Mouse (Mus musculus) left cerebral cortex, adult 18-20 months (tissue): ENCODE measurements around the gene Olfr597. TPM values are rescaled to one million over a fixed set of nuclear protein-coding genes. Genes with fewer than 3 reads are reported as not detected.
"Not testable (repeated sequence)": the region's sequence is repeated elsewhere in the genome, so short reads cannot be mapped to it uniquely, and the experiment has no call there.

Experiments
- DNase-seq, 2 experiments: peaks; one replicate each; pipeline ENCODE4 v3.0.0; 2021 to 2022; ENCODE audit warnings: low spot score in 2 of 2, mixed read lengths in 1 of 2
- long read RNA-seq, 2 experiments: library from polyadenylated mRNA; stranded (forward); transcript quantifications; one replicate each; pipeline ENCODE4 v2.0.0; 2021
- microRNA-seq, 2 experiments: library from miRNA; unstranded; fragments of <30 nt; microRNA quantifications; one replicate each; pipeline ENCODE4 v1.2.0; 2021
- total RNA-seq, 2 experiments: library from RNA; stranded (reverse); gene quantifications; 2 replicates each; pipeline ENCODE4 v1.2.3; 2021

The Olfr597 gene
- not detected for total RNA-seq
- long read RNA-seq, experiment 1 = 0 reads
- long read RNA-seq, experiment 2 = 0 reads

DNA sequence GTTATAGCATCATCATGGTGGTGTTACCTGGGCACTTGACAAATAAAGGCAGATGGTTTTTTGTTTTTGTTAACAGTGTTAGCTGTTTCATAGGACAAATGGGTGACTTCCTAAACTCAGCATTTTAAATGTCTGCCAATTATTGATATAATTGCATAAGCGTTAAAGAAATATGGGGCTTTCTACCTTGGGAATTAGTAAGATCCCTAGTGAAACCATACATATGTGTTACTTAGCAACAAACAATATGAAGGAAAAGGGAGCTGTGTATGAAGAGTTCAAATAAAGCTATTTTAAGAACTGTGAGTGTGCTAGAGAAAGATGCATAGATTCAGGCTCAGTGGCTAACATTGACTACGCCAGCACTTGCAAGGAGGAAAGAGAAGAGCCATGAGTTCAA is at the start of gene Olfr597:
Gene Olfr597 (plus strand): TSS at position 301 of the 400 bp plus-strand sequence.
- not testable (repeated sequence) for DNase-seq

DNA sequence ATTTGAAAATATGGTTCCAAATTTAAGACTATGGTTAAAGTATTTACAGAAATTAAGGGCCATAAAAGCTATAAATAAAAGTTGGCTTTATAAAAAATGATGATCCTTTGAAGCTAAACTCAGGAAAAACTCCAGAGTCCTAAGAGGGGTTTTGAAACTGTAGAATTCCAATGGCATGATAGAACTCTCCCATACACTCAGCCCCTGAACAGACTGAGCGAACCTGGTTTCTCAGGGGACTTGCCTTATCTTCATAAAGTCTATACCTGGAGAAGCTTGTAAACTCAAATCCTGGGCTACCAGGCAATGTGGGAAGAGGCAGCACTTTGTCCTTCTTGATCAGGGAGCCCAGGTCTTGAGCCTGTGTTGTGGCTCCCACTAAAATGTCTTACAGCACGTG is 10.8 kb upstream of the Olfr597 start, which contains the start of gene Olfr596:
Gene Olfr596 (plus strand): TSS at position 301 of the 400 bp plus-strand sequence.
- DNase-seq = not testable (repeated sequence)

DNA sequence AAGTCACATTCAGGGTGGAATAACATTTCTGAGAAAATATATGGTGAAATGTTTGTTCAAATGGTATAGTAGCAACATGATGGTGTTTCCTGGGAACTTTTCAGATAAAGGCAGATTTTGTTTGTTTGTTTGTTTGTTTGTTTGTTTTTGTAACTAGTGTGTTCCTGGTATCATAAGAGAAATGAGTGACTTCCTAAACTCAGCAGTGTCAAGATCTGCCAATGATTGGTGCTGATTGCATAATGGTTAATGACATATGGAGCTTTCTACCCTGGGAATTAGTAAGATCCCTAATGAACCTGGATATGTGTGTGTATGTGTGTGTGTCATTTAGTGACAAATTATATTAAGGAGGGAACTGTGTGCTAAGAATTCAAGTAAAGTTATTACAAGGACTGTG is 7.2 kb downstream of the Olfr597 start, which contains the start of gene Olfr598:
Gene Olfr598 (plus strand): TSS at position 301 of the 400 bp plus-strand sequence.
- no peak for DNase-seq

DNA sequence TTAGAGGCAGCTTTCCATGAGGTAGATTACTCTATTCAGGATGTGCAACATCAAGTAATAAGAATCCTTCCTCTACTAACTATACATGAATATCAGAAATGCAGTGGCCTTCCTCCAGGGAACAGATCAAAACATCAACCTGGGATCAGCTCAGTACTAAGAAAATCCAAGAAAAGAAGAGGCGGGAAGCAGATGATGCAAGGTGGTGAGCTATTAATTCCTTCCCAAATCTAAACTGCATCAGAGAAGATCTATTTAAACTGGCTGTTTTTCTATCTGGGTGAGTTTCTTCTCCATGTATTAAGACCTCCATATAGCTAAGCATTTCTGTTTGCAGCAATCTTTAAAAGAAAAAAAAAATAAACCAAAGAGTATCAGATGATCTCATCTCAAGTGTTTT is 19.5 kb downstream of the Olfr597 start, which contains the start of gene Olfr599:
Gene Olfr599 (plus strand): TSS at position 301 of the 400 bp plus-strand sequence.
- DNase-seq = no peak

DNA sequence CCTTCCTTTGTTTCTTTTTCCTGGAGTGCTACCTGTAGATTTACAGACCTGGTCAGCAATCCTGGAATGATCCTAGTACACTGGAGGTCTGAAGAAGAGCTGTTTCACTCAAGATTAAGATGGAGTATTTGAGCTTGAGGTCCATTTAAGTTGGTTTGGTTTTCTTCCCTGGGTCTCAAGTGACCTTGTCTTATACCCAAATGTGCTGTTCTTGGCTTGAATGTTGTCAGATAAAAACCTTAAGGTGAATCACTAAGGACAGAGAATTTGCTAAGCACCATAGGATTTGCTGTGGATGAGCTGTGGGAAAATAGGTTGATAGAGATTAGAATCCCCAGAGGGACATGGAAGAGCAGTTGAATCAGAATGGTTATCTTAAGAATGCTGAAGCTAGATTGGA is 33.5 kb downstream of the Olfr597 start, which contains the start of gene Olfr600:
Gene Olfr600 (minus strand): TSS at position 101 of the 400 bp plus-strand sequence.
- DNase-seq = no peak

DNA sequence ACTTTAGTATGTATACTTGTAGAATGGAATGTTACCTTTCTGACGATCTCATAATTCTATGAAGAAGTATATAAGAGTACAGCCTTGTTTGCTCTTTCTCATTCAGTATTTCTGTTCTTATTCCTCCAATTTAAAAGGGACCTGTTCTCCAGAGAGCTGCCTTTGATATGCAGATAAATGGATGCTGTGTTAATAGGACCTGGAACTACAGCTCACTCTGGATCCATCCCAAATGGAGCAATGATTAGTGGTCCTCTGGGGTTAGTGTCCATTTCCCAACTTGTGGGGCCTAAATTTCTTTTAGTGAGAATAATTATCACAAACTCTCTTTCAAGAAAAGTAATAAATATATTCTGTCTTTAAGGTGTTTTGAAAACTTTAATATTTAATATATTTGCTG is 46.4 kb downstream of the Olfr597 start, which contains the start of gene Olfr601:
Gene Olfr601 (minus strand): TSS at position 101 of the 400 bp plus-strand sequence.
- no peak for DNase-seq

Small RNA genes lying within 50 kb of the gene (microRNA-seq; reads per million reads assigned to microRNA genes)
- 0 reads per million in 2 experiments for gene Gm23550

Other genes starting within 250 kb of the Olfr597 start
- not detected for gene Olfr584, start 234.4 kb upstream of the Olfr597 start, total RNA-seq
- not detected for gene Olfr585, start 218.6 kb upstream of the Olfr597 start, total RNA-seq
- not detected for gene Olfr586, start 190.7 kb upstream of the Olfr597 start, total RNA-seq
- not detected for gene Olfr588-ps1, start 175.4 kb upstream of the Olfr597 start, total RNA-seq
- not detected for gene Olfr589, start 160.0 kb upstream of the Olfr597 start, total RNA-seq
- not detected for gene Olfr591, start 138.0 kb upstream of the Olfr597 start, total RNA-seq
- gene Olfr592, start 131.5 kb upstream of the Olfr597 start, total RNA-seq = not detected
- gene Olfr593, start 104.5 kb upstream of the Olfr597 start, total RNA-seq = not detected
- gene Olfr594, start 99.3 kb upstream of the Olfr597 start, total RNA-seq = not detected
- gene Usp17ld, start 63.8 kb upstream of the Olfr597 start, total RNA-seq = not detected
- not detected for gene Olfr596, start 10.7 kb upstream of the Olfr597 start, total RNA-seq
- gene Olfr598, start 7.3 kb downstream of the Olfr597 start, total RNA-seq = not detected
- not detected for gene Olfr599, start 19.6 kb downstream of the Olfr597 start, total RNA-seq
- gene Olfr600, start 33.4 kb downstream of the Olfr597 start, total RNA-seq = not detected
- not detected for gene Olfr601, start 46.3 kb downstream of the Olfr597 start, total RNA-seq
- not detected for gene Olfr603, start 69.9 kb downstream of the Olfr597 start, total RNA-seq
- not detected for gene Usp17lc, start 98.8 kb downstream of the Olfr597 start, total RNA-seq
- not detected for gene Olfr605, start 129.1 kb downstream of the Olfr597 start, total RNA-seq
- gene Olfr606, start 132.7 kb downstream of the Olfr597 start, total RNA-seq = not detected
- not detected for gene Olfr607, start 147.8 kb downstream of the Olfr597 start, total RNA-seq
- not detected for gene Olfr608, start 153.6 kb downstream of the Olfr597 start, total RNA-seq
- not detected for gene Olfr609, start 181.7 kb downstream of the Olfr597 start, total RNA-seq
- not detected for gene Olfr610, start 195.8 kb downstream of the Olfr597 start, total RNA-seq
- not detected for gene Olfr611, start 204.5 kb downstream of the Olfr597 start, total RNA-seq
- gene Olfr612, start 226.4 kb downstream of the Olfr597 start, total RNA-seq = not detected
- gene Olfr613, start 231.8 kb downstream of the Olfr597 start, total RNA-seq = not detected
- not detected for gene Olfr615, start 239.8 kb downstream of the Olfr597 start, total RNA-seq